Mouse (Mus musculus) kidney, postnatal 0 days (tissue): ENCODE measurements at regions not wholly inside any gene's neighbourhood (a gene's known extent, or its start where the extent isn't known, plus 50 kb on each side); places are given as distances from the start of the nearest gene placed in this dataset.

Experiments used
- ATAC-seq: fragments of 200-750 bp; cut with Nextera tagmentation; replicated peaks from 2 replicates; pipeline ENCODE4 v1.8.0; 2017; ENCODE audit warnings: low read depth, moderate number of reproducible peaks, moderate TSS enrichment, moderate library complexity; ENCODE audit not compliant: low FRiP score
- DNase-seq: peaks from one replicate; pipeline ENCODE4 v3.0.0-alpha.2; 2016; ENCODE audit warnings: low spot score
- H3K27ac ChIP-seq: fragments of 300-500 bp; sonication (generic); 2 replicates; pipeline ENCODE4 v1.5.1; 2014; ENCODE audit warnings: mild to moderate bottlenecking
- H3K27me3 ChIP-seq: fragments of 300-500 bp; sonication (generic); 2 replicates; pipeline ENCODE4 v1.6.1; 2014; ENCODE audit warnings: low read length, mixed read lengths; ENCODE audit not compliant: insufficient read depth
- H3K36me3 ChIP-seq: fragments of 300-500 bp; sonication (generic); 2 replicates; pipeline ENCODE4 v1.6.1; 2014; ENCODE audit warnings: low read length, mixed read lengths; ENCODE audit not compliant: insufficient read depth
- H3K4me1 ChIP-seq: fragments of 300-500 bp; sonication (generic); replicated peaks from 2 replicates; pipeline ENCODE4 v1.6.1; 2014; ENCODE audit warnings: antibody characterized with exemption, low read length, mixed read lengths; ENCODE audit not compliant: insufficient read depth
- H3K4me2 ChIP-seq: fragments of 300-500 bp; sonication (generic); 2 replicates; pipeline ENCODE4 v1.6.1; 2014; ENCODE audit warnings: mild to moderate bottlenecking, low read length, moderate library complexity, mixed read lengths
- H3K4me3 ChIP-seq: fragments of 300-500 bp; sonication (generic); replicated peaks from 2 replicates; pipeline ENCODE4 v1.5.1; 2014; ENCODE audit warnings: low read depth, low read length
- H3K9ac ChIP-seq: fragments of 300-500 bp; sonication (generic); 2 replicates; pipeline ENCODE4 v1.6.1; 2014; ENCODE audit warnings: low read depth, low read length
- H3K9me3 ChIP-seq: fragments of 300-500 bp; sonication (generic); replicated peaks from 2 replicates; pipeline ENCODE4 v1.6.1; 2016; ENCODE audit warnings: low read length, inconsistent platforms, mixed read lengths
- CTCF ChIP-seq: IDR thresholded peaks from 2 replicates; pipeline ENCODE4 v1.5.1; 2016; ENCODE audit warnings: antibody characterized with exemption, low read depth, mild to moderate bottlenecking, moderate library complexity
- WGBS: fragments of 180-500 bp; shearing (Covaris S2); extraction: QIAGEN DNeasy Blood & Tissue Kit; methylation state at CpG from one replicate; pipeline ENCODE4 v1.1.7; 2014; 5-methylcytosine and 5-hydroxymethylcytosine counted together

- Histone ChIP-seq H3K36me3 (no peaks in the 10 kb centered on the region), H3K4me1 (no peaks in the 10 kb centered on the region), H3K4me3 (no peak overlapping the region), H3K27ac (no peak overlapping the region), H3K27me3 (no peaks in the 10 kb centered on the region), H3K9me3 (no peaks in the 10 kb centered on the region), H3K9ac (no peak overlapping the region), H3K4me2 (no peak overlapping the region)
- DNase-seq (no peak), ATAC-seq (no peak)
- 85% methylated on average over 2 of the region's 2 CpGs for WGBS
- TF ChIP-seq CTCF: no peak
These were observed 141.9 kb downstream of the Cst10 start for GRCm38 (mm10) chr2:149546639-149547200.

GRCm38 (mm10) chr2:149555209-149555608 lies 150.4 kb downstream of the Cst10 start:
- ATAC-seq (no peak), DNase-seq (no peak)
- Histone ChIP-seq H3K4me2 (no peak overlapping the region), H3K27me3 (no peaks in the 10 kb centered on the region), H3K36me3 (no peaks in the 10 kb centered on the region), H3K9me3 (no peaks in the 10 kb centered on the region), H3K27ac (no peak overlapping the region), H3K4me3 (no peak overlapping the region), H3K4me1 (no peaks in the 10 kb centered on the region), H3K9ac (no peak overlapping the region)
- peak; percentile 19; the same call in 1 of the 2 replicates for TF ChIP-seq CTCF

DNA sequence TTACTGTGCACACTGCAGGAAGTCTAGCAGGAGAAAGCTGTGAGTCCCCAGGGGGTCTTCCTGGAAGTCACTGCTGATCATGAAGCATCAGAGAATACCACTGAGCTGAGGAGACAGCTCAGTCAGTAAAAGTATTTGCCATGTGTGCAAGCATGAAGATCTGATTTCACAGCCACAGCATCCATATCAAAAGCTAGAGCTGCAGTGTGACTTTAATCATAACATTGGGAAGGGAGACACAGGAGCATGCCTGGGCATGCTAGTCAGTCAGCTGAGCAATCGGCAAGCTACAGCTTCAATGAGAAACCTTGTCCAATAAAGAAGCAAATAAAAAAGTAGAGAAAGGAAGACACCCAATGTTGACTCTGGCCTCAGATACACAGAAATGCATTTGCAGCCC lies 168.9 kb downstream of the Cst10 start:
- no peak overlapping the region for H3K9ac ChIP-seq
- no peaks in the 10 kb centered on the region for H3K27me3 ChIP-seq
- no peaks in the 10 kb centered on the region for H3K9me3 ChIP-seq
- WGBS: 76% methylated on average over 1 of the region's 1 CpGs
- DNase-seq (no peak), ATAC-seq (no peak)
- H3K4me3 ChIP-seq: no peak overlapping the region
- no peak overlapping the region for H3K4me2 ChIP-seq
- H3K27ac ChIP-seq: no peak overlapping the region
- TF ChIP-seq CTCF: no peak
- H3K4me1 ChIP-seq: no peaks in the 10 kb centered on the region
- no peaks in the 10 kb centered on the region for H3K36me3 ChIP-seq

DNA sequence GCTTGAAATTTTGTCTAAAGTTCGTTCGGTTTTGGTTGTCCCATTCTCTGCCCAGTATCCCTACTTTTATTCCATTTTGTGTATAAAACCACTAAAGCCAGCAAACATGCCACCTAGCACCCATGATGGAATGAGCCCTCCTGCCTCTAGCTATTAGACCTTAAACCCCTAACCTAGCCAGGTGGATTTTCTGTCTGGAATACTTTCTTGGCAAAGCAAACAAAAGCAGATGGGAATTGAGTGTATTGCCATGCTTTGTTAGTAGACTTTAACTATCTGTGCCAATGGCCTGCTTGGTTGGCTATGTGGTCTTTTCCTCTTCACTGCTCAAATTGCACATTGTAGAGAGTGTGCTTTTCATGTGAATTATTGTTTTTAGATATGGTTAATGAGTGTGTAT lies 197.7 kb downstream of the Cst10 start:
- no peak for TF ChIP-seq CTCF
- no peak overlapping the region for H3K4me3 ChIP-seq
- H3K9me3 ChIP-seq: no peaks in the 10 kb centered on the region
- WGBS: 82% methylated on average over 2 of the region's 2 CpGs
- H3K36me3 ChIP-seq: no peaks in the 10 kb centered on the region
- H3K27ac ChIP-seq: no peak overlapping the region
- DNase-seq (no peak), ATAC-seq (no peak)
- H3K27me3 ChIP-seq: no peaks in the 10 kb centered on the region
- H3K9ac ChIP-seq: no peak overlapping the region
- H3K4me1 ChIP-seq: no peaks in the 10 kb centered on the region
- H3K4me2 ChIP-seq: no peak overlapping the region

- no peaks in the 10 kb centered on the region for H3K36me3 ChIP-seq
These were observed 208.5 kb downstream of the Cst10 start for GRCm38 (mm10) chr2:149613381-149613780.

DNA sequence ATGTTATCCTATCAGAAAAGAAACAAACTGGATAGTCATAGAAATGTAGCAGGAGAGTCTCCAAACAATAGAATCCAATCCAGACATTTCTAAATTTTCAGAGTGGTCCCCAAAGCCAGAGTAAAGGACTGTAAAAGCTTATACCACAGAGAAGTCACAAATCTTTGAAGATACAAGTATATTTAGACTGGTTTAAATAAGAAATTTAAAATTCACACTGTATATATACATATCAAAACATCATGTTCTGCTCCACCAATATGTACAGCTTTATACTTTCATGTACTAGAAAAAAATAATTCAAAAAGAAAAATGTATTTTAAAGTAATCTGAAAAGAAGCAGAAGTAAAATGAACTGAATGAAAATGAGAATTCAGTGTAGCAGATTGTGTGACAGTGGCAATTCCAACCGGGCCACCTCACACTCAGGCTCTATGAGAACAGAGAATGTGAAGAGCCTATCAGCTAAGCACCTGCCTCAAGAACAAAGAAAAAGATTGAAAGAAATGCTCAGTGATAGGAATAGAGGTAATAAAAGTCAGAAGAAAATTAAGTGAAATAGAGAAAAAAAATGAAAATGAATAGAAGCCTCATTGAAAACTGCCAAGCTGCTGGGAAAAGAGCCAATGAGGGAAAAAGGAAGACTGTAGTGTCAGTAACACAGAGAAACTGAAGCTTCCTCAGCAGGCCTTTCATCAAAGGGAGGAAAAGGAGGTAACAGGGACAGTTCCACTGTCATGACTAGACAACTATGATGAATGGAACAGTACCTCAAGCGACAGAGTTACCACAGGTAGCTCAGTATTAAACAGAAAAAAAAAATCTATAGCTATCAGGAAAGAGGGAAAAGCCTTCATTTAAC lies 209.5 kb downstream of the Cst10 start:
- no peak overlapping the region for H3K27ac ChIP-seq
- no peaks in the 10 kb centered on the region for H3K4me1 ChIP-seq
- no peak overlapping the region for H3K9ac ChIP-seq
- no peaks in the 10 kb centered on the region for H3K36me3 ChIP-seq
- H3K4me3 ChIP-seq: no peak overlapping the region
- TF ChIP-seq CTCF: no peak
- no peaks in the 10 kb centered on the region for H3K27me3 ChIP-seq
- H3K9me3 ChIP-seq: no peaks in the 10 kb centered on the region
- no peak for ATAC-seq
- 94% methylated on average over 2 of the region's 2 CpGs for WGBS
- no peak overlapping the region for H3K4me2 ChIP-seq
- no peak for DNase-seq

More at GRCm38 (mm10) chr2:149613381-149613780, 208.5 kb downstream of the Cst10 start:
- WGBS: 84% methylated on average over 3 of the region's 3 CpGs
- no peak overlapping the region for H3K9ac ChIP-seq
- H3K4me1 ChIP-seq: no peaks in the 10 kb centered on the region
- DNase-seq: no peak
- no peaks in the 10 kb centered on the region for H3K27me3 ChIP-seq
- ATAC-seq: no peak
- no peak overlapping the region for H3K4me2 ChIP-seq
- no peak overlapping the region for H3K4me3 ChIP-seq
- H3K9me3 ChIP-seq: no peaks in the 10 kb centered on the region
- no peak overlapping the region for H3K27ac ChIP-seq
- TF ChIP-seq CTCF: no peak
